Mouse (Mus musculus) heart, embryonic 12.5 days (tissue): ENCODE measurements around the gene Galnt14. TPM values are rescaled to one million over a fixed set of nuclear protein-coding genes. Genes with fewer than 3 reads are reported as not detected.

Experiments
- ATAC-seq: fragments of 200-750 bp; cut with Nextera tagmentation; 2 replicates; pipeline ENCODE4 v1.8.0; 2017; ENCODE audit warnings: moderate TSS enrichment, moderate library complexity; ENCODE audit not compliant: insufficient number of reproducible peaks, low FRiP score
- H3K27ac ChIP-seq: fragments of 300-500 bp; sonication (generic); 2 replicates; pipeline ENCODE4 v1.5.1; 2016; ENCODE audit warnings: mild to moderate bottlenecking, moderate library complexity; ENCODE audit not compliant: poor library complexity, severe bottlenecking
- H3K27me3 ChIP-seq: fragments of 300-500 bp; sonication (generic); replicated peaks from 2 replicates; pipeline ENCODE4 v1.6.1; 2016; ENCODE audit warnings: mild to moderate bottlenecking, moderate library complexity
- H3K36me3 ChIP-seq: fragments of 300-500 bp; sonication (generic); 2 replicates; pipeline ENCODE4 v1.6.1; 2016; ENCODE audit warnings: mild to moderate bottlenecking, moderate library complexity
- H3K4me1 ChIP-seq: fragments of 300-500 bp; sonication (generic); replicated peaks from 2 replicates; pipeline ENCODE4 v1.6.1; 2016; ENCODE audit warnings: mild to moderate bottlenecking
- H3K4me2 ChIP-seq: fragments of 300-500 bp; sonication (generic); 2 replicates; pipeline ENCODE4 v1.6.1; 2016; ENCODE audit warnings: mild to moderate bottlenecking, moderate library complexity
- H3K4me3 ChIP-seq: fragments of 300-500 bp; sonication (generic); 2 replicates; pipeline ENCODE4 v1.5.1; 2016; ENCODE audit warnings: mild to moderate bottlenecking
- H3K9ac ChIP-seq: fragments of 300-500 bp; sonication (generic); 2 replicates; pipeline ENCODE4 v1.6.1; 2016; ENCODE audit warnings: mild to moderate bottlenecking, moderate library complexity
- H3K9me3 ChIP-seq: fragments of 300-500 bp; sonication (generic); replicated peaks from 2 replicates; pipeline ENCODE4 v1.6.1; 2016; ENCODE audit warnings: mild to moderate bottlenecking, moderate library complexity
- WGBS: fragments of 180-500 bp; shearing (Covaris S2); methylation state at CpG from one replicate; pipeline ENCODE4 v1.1.7; 2016; 5-methylcytosine and 5-hydroxymethylcytosine counted together
- polyA plus RNA-seq: library from polyadenylated mRNA; unstranded; fragments of >200 nt; fragmentation: Nextera tagmentation; extraction: Ambion mirVana; gene quantifications from 2 replicates; pipeline ENCODE4 v1.2.1, GENCODE M21; 2016

Galnt14 gene
- polyA plus RNA-seq, 1 experiment from 2014 or later = 0.82 TPM

DNA sequence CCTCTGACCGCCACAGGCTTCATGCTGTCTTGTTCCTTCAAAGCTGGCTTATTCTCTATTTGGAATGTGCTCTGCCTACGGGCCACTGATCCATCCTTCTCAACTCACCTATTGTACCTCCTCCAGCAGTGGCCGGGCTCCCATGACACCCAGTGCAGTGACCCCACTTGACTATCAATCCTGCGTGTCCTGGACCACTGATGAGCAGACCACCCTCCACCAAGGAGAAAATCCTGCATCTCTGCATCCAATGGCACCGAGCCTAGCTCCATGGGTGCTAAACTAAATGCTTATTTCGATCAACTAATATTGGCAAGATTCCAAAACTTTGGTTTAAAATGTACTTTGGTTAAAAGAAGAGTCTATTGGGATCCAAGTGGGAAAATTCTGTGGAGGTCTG lies 1.8 kb downstream of the Galnt14 start:
- no peak for ATAC-seq
- no peaks in the 10 kb centered on the region for H3K36me3 ChIP-seq
- 0 out of 2 replicates have a peak, but pooled peaks cover 8% of the 10 kb centered on the region for H3K4me1 ChIP-seq
- no peak overlapping the region for H3K27ac ChIP-seq
- no peak overlapping the region for H3K4me2 ChIP-seq
- no peaks in the 10 kb centered on the region for H3K9me3 ChIP-seq
- H3K4me3 ChIP-seq = no peak overlapping the region
- 86% methylated on average over 6 of the region's 6 CpGs for WGBS
- peaks cover 52% of the 10 kb centered on the region for H3K27me3 ChIP-seq
- H3K9ac ChIP-seq = no peak overlapping the region

DNA sequence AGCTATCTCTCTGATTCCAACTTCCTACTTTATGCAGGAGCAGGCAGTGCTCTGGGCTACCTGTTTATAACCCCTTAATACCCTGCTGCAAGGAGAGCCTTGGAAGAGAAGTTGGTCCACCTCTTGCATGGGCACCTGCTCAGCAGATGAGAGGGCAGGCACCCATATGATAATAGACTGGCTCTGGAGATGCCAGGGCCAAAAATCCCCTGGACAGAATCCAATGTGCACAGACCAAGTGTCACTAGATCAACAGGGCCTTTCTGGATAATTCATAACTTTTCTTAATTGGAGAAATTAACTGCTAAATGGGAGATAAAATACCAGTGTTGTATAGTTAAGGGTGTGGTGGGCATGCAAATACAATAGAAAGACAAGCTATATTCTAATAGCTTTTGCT lies 6.7 kb downstream of the Galnt14 start:
- peaks cover 5% of the 10 kb centered on the region; the same call in 1 of the 2 replicates for H3K4me1 ChIP-seq
- H3K9ac ChIP-seq = no peak overlapping the region
- ATAC-seq = no peak
- no peaks in the 10 kb centered on the region for H3K9me3 ChIP-seq
- peaks cover 8% of the 10 kb centered on the region for H3K27me3 ChIP-seq
- H3K36me3 ChIP-seq = no peaks in the 10 kb centered on the region
- no peak overlapping the region for H3K4me3 ChIP-seq
- H3K4me2 ChIP-seq = no peak overlapping the region
- H3K27ac ChIP-seq = no peak overlapping the region

DNA sequence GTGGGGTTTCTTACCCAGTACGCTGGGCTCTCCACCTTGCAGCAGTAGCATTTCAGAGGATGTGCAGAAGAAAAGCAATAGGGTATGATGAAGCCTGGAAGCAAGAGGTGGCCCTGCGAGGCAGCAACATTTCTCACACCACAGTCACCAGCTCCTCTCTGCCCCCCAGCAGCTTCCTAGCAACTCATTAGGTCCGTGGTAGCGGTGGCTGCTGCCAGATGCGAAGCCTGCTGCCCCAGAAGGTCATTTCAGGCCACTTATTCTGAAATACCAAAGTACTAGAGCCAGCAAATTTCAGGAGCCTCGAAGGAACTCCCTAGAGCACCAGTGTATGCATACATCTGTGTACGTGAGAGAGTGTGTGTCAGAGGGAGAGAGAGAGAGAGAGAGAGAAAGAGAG lies 9.2 kb downstream of the Galnt14 start:
- no peak for ATAC-seq
- Histone ChIP-seq H3K36me3 (no peaks in the 10 kb centered on the region), H3K27me3 (no peaks in the 10 kb centered on the region), H3K9ac (no peak overlapping the region), H3K27ac (no peak overlapping the region), H3K4me3 (no peak overlapping the region), H3K9me3 (no peaks in the 10 kb centered on the region), H3K4me2 (no peak overlapping the region), H3K4me1 (peaks cover 5% of the 10 kb centered on the region; the same call in 1 of the 2 replicates)
- WGBS = 39% methylated on average over 7 of the region's 7 CpGs

DNA sequence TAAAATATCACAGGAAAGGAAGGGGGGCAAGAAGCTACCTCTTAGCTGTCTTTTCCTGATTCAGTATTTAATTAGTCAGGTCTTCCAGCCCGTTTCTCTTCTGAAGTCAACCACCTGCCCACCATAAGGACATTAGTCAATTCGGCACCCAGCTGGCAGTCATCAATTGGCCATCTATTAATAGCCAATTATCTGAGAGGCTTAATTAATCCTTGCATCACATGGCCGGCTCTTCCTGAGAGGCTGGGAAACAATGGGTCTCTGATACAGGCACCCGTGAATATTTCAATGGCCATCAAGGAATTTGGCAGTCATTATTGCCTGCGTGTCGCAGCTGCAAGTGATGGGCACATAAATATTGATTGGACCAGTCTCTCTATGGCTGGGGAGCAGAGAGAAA lies 10.4 kb downstream of the Galnt14 start:
- Histone ChIP-seq H3K9me3 (no peaks in the 10 kb centered on the region), H3K27me3 (no peaks in the 10 kb centered on the region), H3K4me1 (peaks cover 13% of the 10 kb centered on the region), H3K9ac (no peak overlapping the region), H3K36me3 (no peaks in the 10 kb centered on the region), H3K4me2 (no peak overlapping the region), H3K27ac (no peak overlapping the region), H3K4me3 (no peak overlapping the region)
- no peak for ATAC-seq
- WGBS = 65% methylated on average over 6 of the region's 6 CpGs

DNA sequence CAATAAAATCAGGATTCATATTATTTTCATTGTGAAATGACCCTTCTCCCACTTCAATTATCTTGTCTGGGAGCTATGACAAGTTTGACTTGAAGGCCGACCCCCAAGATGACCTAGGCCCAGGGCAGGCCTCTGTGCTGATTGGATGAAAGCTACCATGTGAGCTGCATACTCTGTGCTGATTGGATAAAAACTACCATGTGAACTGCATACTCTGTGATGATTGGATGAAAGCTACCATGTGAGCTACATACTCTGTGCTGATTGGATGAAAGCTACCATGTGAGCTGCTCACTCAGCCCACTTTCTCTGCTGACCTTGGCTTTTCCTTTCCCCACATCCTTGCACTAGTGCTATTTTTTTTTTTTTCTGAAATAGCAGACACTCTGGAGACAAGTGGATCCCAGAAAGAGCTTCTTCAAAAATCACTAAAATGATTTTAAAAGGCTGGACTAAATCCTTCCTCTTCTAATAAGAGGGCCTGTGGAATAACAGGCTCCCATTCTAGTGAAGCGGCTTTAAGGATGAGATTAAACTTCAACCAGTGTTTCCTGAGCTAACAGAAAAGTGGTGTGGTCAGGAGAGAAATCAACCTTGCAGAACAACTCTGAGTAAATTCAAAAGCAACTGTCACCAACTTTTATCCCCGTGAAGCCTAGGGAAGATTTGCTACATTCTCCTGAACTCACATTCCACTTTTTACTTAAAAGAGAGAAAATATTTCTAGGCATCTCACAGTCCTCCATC lies 15.9 kb downstream of the Galnt14 start:
- Histone ChIP-seq H3K4me3 (no peak overlapping the region), H3K27me3 (no peaks in the 10 kb centered on the region), H3K9ac (no peak overlapping the region), H3K4me2 (no peak overlapping the region), H3K9me3 (no peaks in the 10 kb centered on the region), H3K4me1 (peaks cover 8% of the 10 kb centered on the region), H3K27ac (no peak overlapping the region), H3K36me3 (no peaks in the 10 kb centered on the region)
- 89% methylated on average over 3 of the region's 3 CpGs for WGBS
- ATAC-seq = no peak

DNA sequence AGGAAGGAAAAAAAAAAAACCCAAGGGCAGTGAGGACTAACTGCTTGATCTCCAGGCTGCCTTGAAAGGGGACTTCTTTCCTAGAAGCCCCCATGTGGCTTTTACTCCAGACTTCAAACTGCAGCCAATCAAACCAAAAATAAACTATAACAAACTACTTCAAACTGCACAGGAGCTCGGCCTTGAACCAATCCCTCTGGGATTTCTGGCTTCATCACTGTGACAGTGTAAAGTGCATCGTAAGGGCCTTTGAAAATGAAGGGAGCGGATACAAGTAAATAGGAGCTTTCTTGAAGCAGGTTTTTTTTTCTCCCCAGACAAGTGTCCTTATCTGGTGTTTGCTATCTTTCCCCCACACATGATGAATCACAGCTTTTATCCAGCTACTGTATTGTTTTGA lies 22.0 kb downstream of the Galnt14 start:
- no peak overlapping the region for H3K9ac ChIP-seq
- no peaks in the 10 kb centered on the region for H3K27me3 ChIP-seq
- no peaks in the 10 kb centered on the region for H3K9me3 ChIP-seq
- H3K4me1 ChIP-seq = no peaks in the 10 kb centered on the region
- no peak overlapping the region for H3K27ac ChIP-seq
- no peak overlapping the region for H3K4me3 ChIP-seq
- WGBS = 66% methylated on average over 3 of the region's 3 CpGs
- no peak overlapping the region for H3K4me2 ChIP-seq
- ATAC-seq = no peak
- no peaks in the 10 kb centered on the region for H3K36me3 ChIP-seq

DNA sequence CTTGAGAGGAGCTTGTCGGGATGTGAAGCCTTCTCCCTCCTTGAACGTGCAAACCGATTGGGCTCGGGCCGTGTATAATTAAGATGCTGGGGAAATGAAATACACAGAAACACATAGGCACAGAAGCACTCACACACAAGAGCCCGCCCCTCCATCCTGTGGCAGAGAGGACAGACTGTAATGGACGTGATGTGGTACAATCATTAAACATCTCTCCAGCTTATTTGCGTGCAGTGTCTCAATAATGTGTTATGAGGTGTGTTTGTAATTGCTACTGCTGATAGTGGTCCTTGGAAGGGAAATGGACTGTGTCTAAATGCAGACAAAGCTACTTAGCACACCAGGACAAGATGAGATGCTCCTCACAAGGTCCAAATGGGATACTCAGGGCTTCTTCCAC lies 24.0 kb downstream of the Galnt14 start:
- Histone ChIP-seq H3K4me3 (no peak overlapping the region), H3K27ac (no peak overlapping the region), H3K4me1 (no peaks in the 10 kb centered on the region), H3K4me2 (no peak overlapping the region), H3K27me3 (no peaks in the 10 kb centered on the region), H3K9ac (no peak overlapping the region), H3K9me3 (no peaks in the 10 kb centered on the region), H3K36me3 (no peaks in the 10 kb centered on the region)
- WGBS = 84% methylated on average over 8 of the region's 8 CpGs
- ATAC-seq = no peak

DNA sequence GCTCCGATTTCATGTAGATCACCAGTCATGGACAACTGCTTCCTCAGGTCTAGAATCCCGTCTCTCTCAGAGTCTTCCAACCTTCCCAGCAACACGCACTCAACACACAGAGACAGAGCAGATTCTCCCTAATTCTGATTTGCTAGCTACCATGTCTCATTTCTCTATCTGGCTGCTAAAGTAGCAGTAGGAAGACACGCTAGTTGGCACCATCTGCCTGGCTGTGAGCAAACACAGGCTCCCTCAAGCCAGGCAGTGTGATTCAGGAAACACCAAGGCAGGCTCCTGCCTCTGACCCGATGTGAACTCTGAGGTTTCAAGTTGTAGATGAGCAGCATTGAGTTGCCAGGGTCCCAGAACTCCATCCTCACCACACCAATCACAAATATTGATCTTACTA lies 25.5 kb downstream of the Galnt14 start:
- no peaks in the 10 kb centered on the region for H3K36me3 ChIP-seq
- no peak overlapping the region for H3K9ac ChIP-seq
- H3K4me2 ChIP-seq = no peak overlapping the region
- H3K4me1 ChIP-seq = no peaks in the 10 kb centered on the region
- WGBS = 63% methylated on average over 5 of the region's 5 CpGs
- H3K27ac ChIP-seq = no peak overlapping the region
- H3K4me3 ChIP-seq = no peak overlapping the region
- H3K27me3 ChIP-seq = no peaks in the 10 kb centered on the region
- no peak for ATAC-seq
- H3K9me3 ChIP-seq = no peaks in the 10 kb centered on the region

DNA sequence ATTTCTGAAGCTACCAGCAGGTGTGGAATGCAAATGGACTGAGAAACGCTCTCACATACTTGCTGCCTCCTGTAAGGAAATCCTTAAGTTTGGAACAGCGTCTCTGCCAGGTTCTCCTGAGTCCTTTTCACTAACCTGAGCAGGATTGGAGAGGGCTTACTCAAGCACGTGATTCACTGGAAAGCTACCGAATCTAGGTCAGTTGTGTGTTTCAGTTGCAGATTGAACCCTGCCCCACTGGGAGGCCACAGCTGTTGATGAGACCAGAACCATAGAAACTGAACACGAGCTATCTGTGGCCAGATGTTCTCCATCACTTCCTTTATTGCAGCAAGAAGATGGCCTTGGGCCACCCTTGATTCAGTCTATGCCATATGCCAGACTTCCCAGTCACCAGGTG lies 38.3 kb downstream of the Galnt14 start:
- ATAC-seq = no peak
- H3K36me3 ChIP-seq = no peaks in the 10 kb centered on the region

DNA sequence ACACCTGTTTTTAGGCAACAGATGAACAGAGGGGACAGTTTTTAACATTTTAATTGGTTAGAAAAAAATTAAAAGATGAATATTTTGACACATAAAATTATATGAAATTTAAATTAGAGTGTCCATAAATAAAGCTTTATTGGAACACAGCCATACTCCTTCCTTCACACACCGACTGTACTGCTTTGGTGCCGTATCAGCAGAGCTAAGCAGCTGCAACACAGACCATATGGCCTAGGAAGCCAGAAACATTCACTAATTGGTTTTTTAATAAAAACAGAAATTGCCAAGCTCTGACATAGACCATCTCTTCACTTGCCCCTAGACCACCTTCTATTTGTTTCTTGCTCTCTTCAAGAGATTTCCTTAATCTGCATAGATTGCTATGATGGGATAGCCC lies 40.2 kb downstream of the Galnt14 start:
- ATAC-seq = no peak
- H3K4me2 ChIP-seq = no peak overlapping the region
- H3K4me3 ChIP-seq = no peak overlapping the region
- no peaks in the 10 kb centered on the region for H3K9me3 ChIP-seq
- no peak overlapping the region for H3K9ac ChIP-seq
- no peak overlapping the region for H3K27ac ChIP-seq
- WGBS = 76% methylated on average over 2 of the region's 2 CpGs
- no peaks in the 10 kb centered on the region for H3K27me3 ChIP-seq
- no peaks in the 10 kb centered on the region for H3K36me3 ChIP-seq
- H3K4me1 ChIP-seq = 0 out of 2 replicates have a peak, but pooled peaks cover 2% of the 10 kb centered on the region

More for the DNA sequence above, 38.3 kb downstream of the Galnt14 start:
- 76% methylated on average over 5 of the region's 5 CpGs for WGBS
- Histone ChIP-seq H3K27ac (no peak overlapping the region), H3K4me3 (no peak overlapping the region), H3K4me2 (no peak overlapping the region), H3K4me1 (0 out of 2 replicates have a peak, but pooled peaks cover 2% of the 10 kb centered on the region), H3K9me3 (no peaks in the 10 kb centered on the region), H3K27me3 (no peaks in the 10 kb centered on the region; the same call in 1 of the 2 replicates), H3K9ac (no peak overlapping the region)

DNA sequence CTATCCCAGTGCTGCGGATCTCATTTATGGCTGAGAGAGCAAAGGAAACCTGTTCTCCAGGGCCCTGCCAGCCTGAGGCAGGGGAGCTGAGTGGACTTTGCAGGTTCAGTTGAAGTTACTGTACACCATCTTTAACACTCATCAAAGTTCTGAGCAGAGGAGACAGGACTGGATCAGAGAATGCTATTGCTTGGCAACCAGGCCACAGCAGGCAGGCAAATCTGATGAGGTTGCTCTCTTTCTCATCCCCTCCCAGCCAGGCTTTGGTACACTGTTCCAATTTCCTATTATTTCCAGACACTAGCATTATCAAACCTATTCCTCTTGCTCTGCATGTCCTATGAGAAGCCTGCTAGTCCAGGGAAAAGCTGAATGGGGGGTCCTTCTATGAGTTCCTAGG lies 41.3 kb downstream of the Galnt14 start:
- Histone ChIP-seq H3K36me3 (no peaks in the 10 kb centered on the region), H3K27me3 (no peaks in the 10 kb centered on the region), H3K9ac (no peak overlapping the region), H3K27ac (no peak overlapping the region), H3K4me2 (no peak overlapping the region), H3K4me3 (no peak overlapping the region), H3K9me3 (no peaks in the 10 kb centered on the region), H3K4me1 (0 out of 2 replicates have a peak, but pooled peaks cover 2% of the 10 kb centered on the region)
- WGBS = 86% methylated on average over 1 of the region's 1 CpGs
- ATAC-seq = no peak

DNA sequence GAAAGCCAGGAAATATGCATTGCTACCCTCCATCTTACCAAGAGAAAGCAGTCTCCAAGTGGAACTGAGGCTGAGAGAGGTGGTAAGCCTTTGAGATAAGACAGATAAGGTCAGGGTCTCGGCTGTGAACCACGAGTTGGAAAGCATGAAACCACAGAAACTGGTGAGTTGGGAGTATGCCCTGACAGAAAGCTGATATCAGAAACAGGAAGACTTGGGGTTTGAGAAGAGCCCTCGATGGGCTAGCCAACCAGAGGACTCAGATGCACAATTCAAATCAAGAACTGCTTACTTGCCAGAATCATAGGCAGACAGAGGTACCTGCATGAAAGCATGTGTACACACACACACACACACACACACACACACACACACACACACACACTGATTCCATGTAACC lies 47.0 kb downstream of the Galnt14 start:
- no peak for ATAC-seq

More for the DNA sequence above, 47.0 kb downstream of the Galnt14 start:
- Histone ChIP-seq H3K9me3 (no peaks in the 10 kb centered on the region), H3K4me2 (no peak overlapping the region), H3K27ac (no peak overlapping the region), H3K4me3 (no peak overlapping the region), H3K27me3 (no peaks in the 10 kb centered on the region), H3K36me3 (no peaks in the 10 kb centered on the region), H3K4me1 (no peaks in the 10 kb centered on the region; the same call in 1 of the 2 replicates), H3K9ac (no peak overlapping the region)
- 25% methylated on average over 3 of the region's 3 CpGs for WGBS
